Mouse (Mus musculus) heart, embryonic 11.5 days (tissue): ENCODE measurements around the gene Stk35. TPM values are rescaled to one million over a fixed set of nuclear protein-coding genes. Genes with fewer than 3 reads are reported as not detected.

ENCODE experiments used
- ATAC-seq: fragments of 200-750 bp; cut with Nextera tagmentation; replicated peaks from 2 replicates; pipeline ENCODE4 v1.8.0; 2017; ENCODE audit warnings: moderate library complexity; ENCODE audit not compliant: insufficient number of reproducible peaks, low FRiP score, low TSS enrichment
- H3K27ac ChIP-seq: fragments of 300-500 bp; sonication (generic); 2 replicates; pipeline ENCODE4 v1.5.1; 2014; ENCODE audit warnings: mild to moderate bottlenecking, low read depth, low read length
- H3K27me3 ChIP-seq: fragments of 300-500 bp; sonication (generic); 2 replicates; pipeline ENCODE4 v1.6.1; 2014; ENCODE audit warnings: mild to moderate bottlenecking, low read length, mixed read lengths; ENCODE audit not compliant: control insufficient read depth, insufficient read depth
- H3K36me3 ChIP-seq: fragments of 300-500 bp; sonication (generic); 2 replicates; pipeline ENCODE4 v1.6.1; 2014; ENCODE audit warnings: mild to moderate bottlenecking, low read length, moderate library complexity, mixed read lengths; ENCODE audit not compliant: control insufficient read depth, insufficient read depth
- H3K4me1 ChIP-seq: fragments of 300-500 bp; sonication (generic); 2 replicates; pipeline ENCODE4 v1.6.1; 2014; ENCODE audit warnings: low read length; ENCODE audit not compliant: control insufficient read depth, insufficient read depth
- H3K4me2 ChIP-seq: fragments of 300-500 bp; sonication (generic); 2 replicates; pipeline ENCODE4 v1.6.1; 2014; ENCODE audit warnings: mild to moderate bottlenecking, moderate library complexity
- H3K4me3 ChIP-seq: fragments of 300-500 bp; sonication (generic); 2 replicates; pipeline ENCODE4 v1.5.1; 2014; ENCODE audit warnings: low read depth, low read length
- H3K9ac ChIP-seq: fragments of 300-500 bp; sonication (generic); 2 replicates; pipeline ENCODE4 v1.6.1; 2014; ENCODE audit warnings: mild to moderate bottlenecking, low read depth, low read length, moderate library complexity
- H3K9me3 ChIP-seq: fragments of 300-500 bp; sonication (generic); replicated peaks from 2 replicates; pipeline ENCODE4 v1.6.1; 2016; ENCODE audit warnings: low read length; ENCODE audit not compliant: control insufficient read depth
- WGBS: fragments of 180-500 bp; shearing (Covaris S2); extraction: QIAGEN DNeasy Blood & Tissue Kit; methylation state at CpG from one replicate; pipeline ENCODE4 v1.1.7; 2014; ENCODE audit not compliant: insufficient replicate concordance; 5-methylcytosine and 5-hydroxymethylcytosine counted together
- polyA plus RNA-seq: library from polyadenylated mRNA; unstranded; fragments of >200 nt; fragmentation: Nextera tagmentation; extraction: Ambion mirVana; gene quantifications from 2 replicates; pipeline ENCODE4 v1.2.1, GENCODE M21; 2014

Stk35 gene
- polyA plus RNA-seq, 1 experiment from 2014 or later, result 8.0 TPM

DNA sequence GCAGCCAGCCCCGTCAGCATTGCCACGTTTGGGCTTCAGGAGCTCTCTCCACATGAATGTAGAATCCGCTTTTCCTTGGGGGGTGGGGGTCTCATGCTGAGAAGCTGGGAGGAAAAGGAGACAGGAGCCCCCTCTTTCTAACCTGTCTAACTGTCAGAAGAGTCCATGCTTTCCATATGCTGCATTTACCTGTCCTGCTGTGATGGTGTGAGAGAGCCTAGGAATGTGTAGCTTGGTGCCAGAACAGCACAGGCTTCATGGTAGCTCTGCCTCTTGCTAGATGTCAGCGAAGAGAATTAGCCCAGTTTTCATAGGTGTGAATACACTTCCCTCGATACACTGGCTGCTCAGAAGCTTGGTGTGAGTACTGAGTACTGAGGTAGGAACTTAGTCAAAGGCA lies 21.3 kb downstream of the Stk35 start:
- no peaks in the 10 kb centered on the region for H3K9me3 ChIP-seq
- H3K27ac ChIP-seq, result no peak overlapping the region
- H3K4me3 ChIP-seq, result no peak overlapping the region
- no peaks in the 10 kb centered on the region for H3K27me3 ChIP-seq
- WGBS, result 84% methylated on average over 5 of the region's 5 CpGs
- H3K9ac ChIP-seq, result no peak overlapping the region
- H3K4me1 ChIP-seq, result peaks cover 32% of the 10 kb centered on the region
- ATAC-seq, result no peak
- 0 out of 2 replicates have a peak, but pooled peaks cover 3% of the 10 kb centered on the region for H3K36me3 ChIP-seq
- no peak overlapping the region for H3K4me2 ChIP-seq

GRCm38 (mm10) chr2:129823310-129823709 lies 23.0 kb downstream of the Stk35 start:
- ATAC-seq, result no peak
- Histone ChIP-seq H3K4me1 (peaks cover 24% of the 10 kb centered on the region), H3K27ac (no peak overlapping the region), H3K27me3 (no peaks in the 10 kb centered on the region), H3K9ac (no peak overlapping the region), H3K9me3 (no peaks in the 10 kb centered on the region), H3K4me2 (no peak overlapping the region), H3K36me3 (0 out of 2 replicates have a peak, but pooled peaks cover 3% of the 10 kb centered on the region), H3K4me3 (no peak overlapping the region)
- WGBS, result 86% methylated on average over 2 of the region's 2 CpGs

DNA sequence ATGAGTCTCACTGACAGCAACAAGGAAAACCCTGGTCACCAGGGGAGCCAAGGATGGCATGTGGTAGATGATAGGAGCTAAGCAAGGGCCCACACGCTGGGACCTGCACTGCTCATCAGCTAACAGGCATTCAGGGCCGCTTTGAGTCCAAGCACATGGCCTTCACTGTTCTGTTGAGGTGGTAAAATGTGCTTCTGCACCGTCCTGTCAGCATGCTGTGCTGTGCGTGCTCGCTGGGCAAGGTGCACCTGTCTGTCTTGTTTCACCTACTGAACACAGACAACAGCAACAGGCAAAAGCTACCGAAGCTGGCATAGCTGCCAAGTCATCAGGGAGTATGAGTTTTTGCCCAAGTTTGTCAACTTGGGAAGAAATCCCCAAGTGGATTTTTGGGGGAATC lies 23.9 kb downstream of the Stk35 start:
- Histone ChIP-seq H3K4me2 (no peak overlapping the region), H3K4me3 (no peak overlapping the region), H3K4me1 (peaks cover 15% of the 10 kb centered on the region), H3K27ac (no peak overlapping the region), H3K9me3 (no peaks in the 10 kb centered on the region), H3K36me3 (0 out of 2 replicates have a peak, but pooled peaks cover 3% of the 10 kb centered on the region), H3K9ac (no peak overlapping the region), H3K27me3 (no peaks in the 10 kb centered on the region)
- ATAC-seq, result no peak
- WGBS, result 87% methylated on average over 6 of the region's 6 CpGs

DNA sequence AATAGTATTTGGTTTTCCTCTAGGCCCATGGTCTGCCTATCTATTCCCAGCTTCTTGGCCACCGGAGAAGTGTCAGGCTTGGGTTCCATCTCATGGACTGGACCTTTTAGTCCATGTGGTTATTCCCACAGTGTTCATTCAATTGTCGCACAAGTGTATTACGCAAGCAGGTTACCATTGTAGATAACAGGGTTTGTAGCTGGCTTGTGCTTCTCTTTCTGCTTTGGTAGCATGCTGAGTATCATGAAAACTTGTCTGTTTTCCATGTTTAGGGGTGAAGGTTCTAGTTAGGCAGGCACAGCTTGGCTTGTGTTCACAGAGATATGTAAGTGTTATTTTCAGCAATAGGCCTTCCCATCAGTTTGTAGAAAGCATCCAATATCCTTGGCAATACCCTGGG lies 25.8 kb downstream of the Stk35 start:
- Histone ChIP-seq H3K27ac (no peak overlapping the region), H3K36me3 (peaks cover 10% of the 10 kb centered on the region), H3K4me2 (no peak overlapping the region), H3K9ac (no peak overlapping the region), H3K27me3 (no peaks in the 10 kb centered on the region), H3K4me1 (peaks cover 4% of the 10 kb centered on the region; the same call in 1 of the 2 replicates), H3K9me3 (no peaks in the 10 kb centered on the region), H3K4me3 (no peak overlapping the region)
- no peak for ATAC-seq
- WGBS, result 92% methylated on average over 3 of the region's 3 CpGs

- Histone ChIP-seq H3K9me3 (no peaks in the 10 kb centered on the region), H3K36me3 (peaks cover 10% of the 10 kb centered on the region), H3K4me1 (0 out of 2 replicates have a peak, but pooled peaks cover 4% of the 10 kb centered on the region), H3K27me3 (no peaks in the 10 kb centered on the region), H3K4me2 (no peak overlapping the region), H3K27ac (no peak overlapping the region), H3K9ac (no peak overlapping the region), H3K4me3 (no peak overlapping the region)
- 78% methylated on average over 4 of the region's 4 CpGs for WGBS
- ATAC-seq, result no peak
These were observed 32.7 kb downstream of the Stk35 start for GRCm38 (mm10) chr2:129832993-129833392.

GRCm38 (mm10) chr2:129834221-129834620 lies 33.9 kb downstream of the Stk35 start:
- ATAC-seq, result no peak
- WGBS, result 77% methylated on average over 1 of the region's 1 CpGs
- Histone ChIP-seq H3K4me3 (no peak overlapping the region), H3K4me1 (0 out of 2 replicates have a peak, but pooled peaks cover 3% of the 10 kb centered on the region), H3K36me3 (peaks cover 10% of the 10 kb centered on the region), H3K4me2 (no peak overlapping the region), H3K27ac (no peak overlapping the region), H3K9me3 (no peaks in the 10 kb centered on the region), H3K27me3 (no peaks in the 10 kb centered on the region), H3K9ac (no peak overlapping the region)

DNA sequence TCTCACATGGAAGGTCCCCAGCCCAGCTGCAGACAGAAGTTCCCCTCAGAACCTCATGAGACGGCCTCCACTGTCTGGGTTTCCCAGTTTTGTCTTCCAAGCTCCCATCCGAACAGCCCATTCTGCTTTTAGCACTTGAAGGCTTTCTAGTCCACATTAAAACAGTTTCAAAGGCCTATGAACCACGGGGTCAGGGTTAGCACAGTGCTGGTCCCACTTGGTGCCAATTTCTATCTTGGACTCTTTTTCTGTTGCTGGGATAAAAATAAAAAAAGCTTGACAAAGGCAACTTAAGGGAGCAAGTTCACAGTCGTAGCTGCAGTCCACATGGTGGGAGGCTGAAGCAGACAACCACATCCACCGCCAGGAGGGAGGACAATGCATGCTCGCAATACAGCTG lies 34.6 kb downstream of the Stk35 start:
- H3K4me1 ChIP-seq, result no peaks in the 10 kb centered on the region
- no peak overlapping the region for H3K27ac ChIP-seq
- no peak overlapping the region for H3K4me3 ChIP-seq
- WGBS, result 80% methylated on average over 6 of the region's 6 CpGs
- peaks cover 10% of the 10 kb centered on the region for H3K36me3 ChIP-seq
- no peaks in the 10 kb centered on the region for H3K27me3 ChIP-seq
- no peak overlapping the region for H3K4me2 ChIP-seq
- no peak for ATAC-seq
- no peak overlapping the region for H3K9ac ChIP-seq
- no peaks in the 10 kb centered on the region for H3K9me3 ChIP-seq

DNA sequence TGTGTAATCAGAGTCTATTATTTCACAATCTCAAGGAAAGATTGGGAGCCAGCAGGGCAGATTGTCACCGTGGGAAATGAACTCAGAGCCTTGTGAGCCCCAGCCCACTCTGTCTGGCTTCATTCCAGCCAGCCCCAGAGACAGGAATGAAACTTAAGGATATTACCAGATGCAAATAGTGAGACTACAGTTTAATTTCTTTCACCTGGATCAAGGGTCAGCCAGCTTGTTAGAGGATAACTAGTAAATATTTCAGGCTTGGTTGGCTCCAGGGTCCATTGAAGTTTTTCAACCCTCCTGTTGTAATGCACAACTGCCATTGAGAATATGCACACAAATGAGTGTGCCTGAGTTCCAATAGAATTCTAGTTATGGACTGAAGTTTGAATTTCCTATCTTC lies 36.6 kb downstream of the Stk35 start:
- Histone ChIP-seq H3K9ac (no peak overlapping the region), H3K27ac (no peak overlapping the region), H3K4me2 (no peak overlapping the region), H3K4me1 (no peaks in the 10 kb centered on the region), H3K36me3 (no peaks in the 10 kb centered on the region; the same call in 1 of the 2 replicates), H3K4me3 (no peak overlapping the region), H3K9me3 (no peaks in the 10 kb centered on the region), H3K27me3 (no peaks in the 10 kb centered on the region)
- WGBS, result 66% methylated on average over 1 of the region's 1 CpGs
- ATAC-seq, result no peak

DNA sequence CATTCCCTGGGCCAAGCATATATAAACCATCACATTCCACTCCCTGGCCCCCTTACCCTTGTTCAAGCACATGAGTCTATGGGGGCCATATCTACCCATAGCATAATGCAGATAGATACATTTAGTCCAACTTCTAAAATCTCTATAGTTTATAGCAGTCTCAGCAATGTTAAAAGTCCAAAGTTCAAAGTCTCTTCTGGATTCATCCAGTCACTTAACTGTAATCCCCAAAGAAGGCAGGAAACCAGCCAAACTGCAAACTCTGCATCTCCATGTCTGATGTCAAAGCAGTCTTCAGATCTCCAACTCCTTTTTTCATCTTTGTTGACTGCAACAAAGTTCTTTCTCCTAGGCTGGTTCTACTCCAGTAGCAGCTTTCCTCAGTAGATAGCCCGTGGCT lies 38.0 kb downstream of the Stk35 start:
- H3K36me3 ChIP-seq, result no peaks in the 10 kb centered on the region
- ATAC-seq, result no peak
- no peak overlapping the region for H3K4me3 ChIP-seq
- no peak overlapping the region for H3K27ac ChIP-seq
- no peak overlapping the region for H3K9ac ChIP-seq
- 77% methylated on average over 1 of the region's 1 CpGs for WGBS
- H3K27me3 ChIP-seq, result no peaks in the 10 kb centered on the region
- H3K4me1 ChIP-seq, result no peaks in the 10 kb centered on the region
- H3K4me2 ChIP-seq, result no peak overlapping the region
- no peaks in the 10 kb centered on the region for H3K9me3 ChIP-seq
